Mouse (Mus musculus): ENCODE measurements around the gene Hemgn. TPM values are rescaled to one million over a fixed set of nuclear protein-coding genes. Genes with fewer than 3 reads are reported as not detected.

Gene Hemgn
- polyA plus RNA-seq, 1 experiment from 2014 or later = 0.13 TPM

DNA sequence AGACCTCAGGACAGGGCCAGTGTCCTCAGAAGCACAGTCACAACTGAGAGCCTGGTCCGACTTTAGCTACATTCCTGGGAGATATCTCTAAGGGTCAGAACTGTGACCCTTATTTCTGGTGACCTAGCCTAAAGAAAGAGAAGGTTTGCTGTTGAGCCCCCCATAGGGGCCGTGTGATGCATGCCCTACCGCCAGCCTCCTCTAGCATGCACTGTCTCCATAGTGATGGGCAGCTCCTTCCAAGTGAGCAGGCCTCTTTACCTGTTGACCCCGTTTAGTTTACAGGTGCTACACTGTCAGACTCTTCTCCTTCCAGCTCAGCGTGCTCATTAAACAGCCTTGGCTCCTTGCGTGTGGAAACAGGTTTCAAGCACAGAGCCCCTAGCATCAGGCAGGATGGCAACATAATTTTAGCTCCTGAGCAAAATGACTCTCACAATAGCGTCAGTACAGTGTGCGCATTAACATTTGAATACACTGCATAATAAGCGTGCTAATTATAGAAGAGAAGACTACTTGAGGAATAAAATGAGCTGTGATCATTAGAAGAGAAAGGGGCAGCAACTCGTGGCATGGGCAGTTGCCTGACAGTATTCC lies 15.7 kb upstream of the Hemgn start:
- ATAC-seq = 0 out of 2 replicates have a peak, but pooled peaks have one; percentile 34
- Histone ChIP-seq H3K27ac (ENCODE audit: low read depth, low read length) (no peak overlapping the region), H3K4me2 (ENCODE audit: low read length) (no peak overlapping the region), H3K4me1 (ENCODE audit: control insufficient read depth, insufficient read depth, low read depth, low read length) (peaks cover 4% of the 10 kb centered on the region; the same call in 1 of the 2 replicates), H3K36me3 (ENCODE audit: control insufficient read depth, insufficient read depth, low read length) (no peaks in the 10 kb centered on the region), H3K9ac (ENCODE audit: low read depth, low read length) (no peak overlapping the region), H3K27me3 (replicated peaks; ENCODE audit: control insufficient read depth, insufficient read depth, low read length) (no peaks in the 10 kb centered on the region), H3K4me3 (ENCODE audit: low read length) (no peak overlapping the region), H3K9me3 (ENCODE audit: control insufficient read depth, low read length) (no peaks in the 10 kb centered on the region)
- 34% methylated on average over 10 of the region's 10 CpGs for WGBS

DNA sequence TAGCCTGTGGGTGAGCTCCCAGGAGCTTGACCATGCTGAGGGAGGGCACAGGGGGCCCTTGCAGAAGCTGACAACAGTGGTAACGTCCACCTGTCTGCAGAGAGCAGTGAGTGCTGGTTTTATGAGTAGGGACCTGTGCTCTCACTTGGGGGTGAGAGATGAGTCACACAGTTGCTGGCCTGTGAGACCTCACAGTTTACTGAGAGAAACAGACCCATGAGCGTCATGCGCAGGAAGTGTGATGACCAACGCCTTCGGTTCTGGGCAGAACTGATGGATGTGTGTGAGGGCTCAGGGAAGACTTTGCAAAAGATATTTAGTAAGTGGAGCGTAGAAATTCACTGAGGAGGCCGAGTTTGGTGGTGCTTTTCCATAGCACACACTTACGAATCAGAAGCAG lies 9.3 kb upstream of the Hemgn start:
- WGBS = 87% methylated on average over 8 of the region's 8 CpGs
- Histone ChIP-seq H3K9me3 (ENCODE audit: control insufficient read depth, low read length) (no peaks in the 10 kb centered on the region), H3K27me3 (replicated peaks; ENCODE audit: control insufficient read depth, insufficient read depth, low read length) (no peaks in the 10 kb centered on the region), H3K4me3 (ENCODE audit: low read length) (no peak overlapping the region), H3K4me1 (ENCODE audit: control insufficient read depth, insufficient read depth, low read depth, low read length) (no peaks in the 10 kb centered on the region), H3K4me2 (ENCODE audit: low read length) (no peak overlapping the region), H3K27ac (ENCODE audit: low read depth, low read length) (no peak overlapping the region), H3K9ac (ENCODE audit: low read depth, low read length) (no peak overlapping the region), H3K36me3 (ENCODE audit: control insufficient read depth, insufficient read depth, low read length) (no peaks in the 10 kb centered on the region)
- no peak for ATAC-seq

DNA sequence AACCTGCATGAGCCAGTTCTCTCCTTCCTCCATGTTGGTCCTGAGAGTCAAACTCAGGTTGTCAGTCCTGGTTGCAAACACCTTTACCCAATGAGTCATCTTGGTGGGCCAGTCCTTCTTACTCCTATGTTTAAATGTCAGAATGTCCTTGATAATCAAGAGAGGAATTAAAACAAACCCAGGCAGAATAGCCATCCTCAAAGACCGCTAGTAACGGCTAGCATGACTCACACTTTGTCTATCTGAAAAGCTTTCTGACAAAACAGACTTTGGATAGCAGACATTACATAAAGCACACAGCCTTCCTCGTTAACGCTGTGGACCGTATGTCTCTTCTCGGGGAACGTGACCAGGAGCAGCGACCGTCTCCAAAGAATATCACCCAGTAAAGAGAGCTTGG lies 5.5 kb upstream of the Hemgn start:
- no peak for ATAC-seq
- H3K9ac ChIP-seq (ENCODE audit: low read depth, low read length) = no peak overlapping the region
- H3K9me3 ChIP-seq (ENCODE audit: control insufficient read depth, low read length) = no peaks in the 10 kb centered on the region
- WGBS = 87% methylated on average over 9 of the region's 9 CpGs
- no peak overlapping the region for H3K4me3 ChIP-seq (ENCODE audit: low read length)
- no peak overlapping the region for H3K27ac ChIP-seq (ENCODE audit: low read depth, low read length)
- H3K4me2 ChIP-seq (ENCODE audit: low read length) = no peak overlapping the region
- no peaks in the 10 kb centered on the region for H3K27me3 ChIP-seq (replicated peaks; ENCODE audit: control insufficient read depth, insufficient read depth, low read length)
- no peaks in the 10 kb centered on the region for H3K36me3 ChIP-seq (ENCODE audit: control insufficient read depth, insufficient read depth, low read length)
- H3K4me1 ChIP-seq (ENCODE audit: control insufficient read depth, insufficient read depth, low read depth, low read length) = no peaks in the 10 kb centered on the region

DNA sequence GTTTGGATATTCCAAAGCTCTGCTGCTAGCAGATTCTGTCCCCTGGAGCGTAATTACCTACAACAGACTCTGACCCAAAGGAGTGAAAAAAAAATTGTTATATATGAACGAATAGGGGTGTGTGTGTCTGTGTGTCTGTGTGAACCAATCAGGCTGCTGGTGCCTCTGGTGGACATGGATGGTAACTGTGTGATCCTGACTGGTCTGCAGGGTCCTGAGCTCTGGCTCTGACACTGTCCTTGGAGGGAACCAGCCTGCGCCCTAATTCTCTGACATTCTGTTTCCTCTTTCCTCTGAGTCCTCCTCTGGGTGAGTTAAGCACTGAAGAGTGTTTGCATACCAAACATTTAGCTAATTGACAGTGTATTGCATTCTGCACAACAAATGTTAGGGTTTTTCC lies 4.2 kb upstream of the Hemgn start:
- H3K4me2 ChIP-seq (ENCODE audit: low read length) = no peak overlapping the region
- no peak overlapping the region for H3K9ac ChIP-seq (ENCODE audit: low read depth, low read length)
- 65% methylated on average over 3 of the region's 3 CpGs for WGBS
- no peak for ATAC-seq
- H3K36me3 ChIP-seq (ENCODE audit: control insufficient read depth, insufficient read depth, low read length) = no peaks in the 10 kb centered on the region
- H3K27ac ChIP-seq (ENCODE audit: low read depth, low read length) = no peak overlapping the region
- no peaks in the 10 kb centered on the region for H3K27me3 ChIP-seq (replicated peaks; ENCODE audit: control insufficient read depth, insufficient read depth, low read length)
- no peak overlapping the region for H3K4me3 ChIP-seq (ENCODE audit: low read length)
- H3K4me1 ChIP-seq (ENCODE audit: control insufficient read depth, insufficient read depth, low read depth, low read length) = no peaks in the 10 kb centered on the region
- no peaks in the 10 kb centered on the region for H3K9me3 ChIP-seq (ENCODE audit: control insufficient read depth, low read length)

DNA sequence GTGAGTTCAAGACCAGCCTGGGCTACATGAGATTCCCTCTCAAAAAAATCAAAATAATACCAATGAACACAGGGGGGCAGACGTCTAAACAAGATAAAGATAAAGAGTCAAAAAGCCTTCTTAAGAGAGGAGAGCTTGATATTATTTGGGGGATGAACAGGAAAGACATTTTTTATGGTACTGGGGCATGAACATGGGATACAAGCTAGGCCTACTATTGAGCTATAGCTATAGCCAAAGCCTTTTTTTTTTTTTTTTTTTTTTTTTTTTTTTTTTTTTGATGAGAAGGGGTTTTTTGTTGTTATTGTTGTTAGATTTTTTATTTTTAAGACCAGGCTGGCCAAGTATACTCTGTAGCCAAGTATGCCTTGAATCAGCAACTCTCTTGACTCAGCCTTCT lies 1.2 kb downstream of the Hemgn start:
- no peaks in the 10 kb centered on the region for H3K36me3 ChIP-seq (ENCODE audit: control insufficient read depth, insufficient read depth, low read length)
- no peak overlapping the region for H3K9ac ChIP-seq (ENCODE audit: low read depth, low read length)
- 74% methylated on average over 1 of the region's 1 CpGs for whole genome bisulfite sequencing
- H3K4me3 ChIP-seq (ENCODE audit: low read length) = no peak overlapping the region
- ATAC-seq = no peak
- no peak overlapping the region for H3K4me2 ChIP-seq (ENCODE audit: low read length)
- no peak overlapping the region for H3K27ac ChIP-seq (ENCODE audit: low read depth, low read length)
- H3K9me3 ChIP-seq (ENCODE audit: control insufficient read depth, low read length) = no peaks in the 10 kb centered on the region
- H3K27me3 ChIP-seq (replicated peaks; ENCODE audit: control insufficient read depth, insufficient read depth, low read length) = no peaks in the 10 kb centered on the region
- no peaks in the 10 kb centered on the region for H3K4me1 ChIP-seq (ENCODE audit: control insufficient read depth, insufficient read depth, low read depth, low read length)

DNA sequence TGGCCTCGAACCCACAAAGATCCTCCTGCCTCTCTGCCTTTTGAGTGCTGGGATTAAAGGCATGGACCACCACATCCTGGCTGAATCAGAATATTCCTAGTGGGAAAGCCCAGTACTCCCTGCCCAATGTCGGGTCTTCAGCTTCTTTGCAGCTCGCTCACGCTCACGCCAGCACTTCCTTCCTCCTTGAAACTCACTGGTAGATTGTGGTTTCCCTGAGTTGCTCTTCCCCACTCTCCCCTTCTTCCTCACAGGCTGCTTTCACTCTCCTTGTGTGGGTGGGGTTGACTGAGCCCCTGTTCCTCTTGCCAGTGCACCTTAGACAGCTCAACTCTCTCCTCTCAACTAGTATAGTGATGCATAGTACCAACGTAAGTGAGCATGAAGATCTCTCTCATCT lies 1.8 kb downstream of the Hemgn start:
- Histone ChIP-seq H3K9ac (ENCODE audit: low read depth, low read length) (no peak overlapping the region), H3K4me3 (ENCODE audit: low read length) (no peak overlapping the region)
- 83% methylated on average over 6 of the region's 6 CpGs for WGBS

DNA sequence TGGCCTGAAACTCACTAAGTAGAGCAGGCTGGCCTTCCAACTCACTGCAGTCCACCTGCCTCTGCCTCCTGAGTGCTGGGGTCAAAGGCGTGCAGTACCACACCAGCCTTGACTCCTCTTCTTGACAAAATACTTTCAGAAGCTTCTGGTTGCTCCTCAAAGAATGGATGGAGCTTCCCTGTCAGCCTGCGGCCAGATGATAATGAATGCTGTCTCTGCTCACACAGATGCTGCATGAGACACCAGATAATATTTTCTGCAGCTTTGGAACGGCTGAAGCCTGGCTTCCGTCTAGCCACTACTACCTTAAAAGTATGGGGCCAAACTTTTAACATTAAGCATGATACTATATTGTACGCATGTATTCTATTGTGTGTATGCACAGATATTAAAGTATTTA lies 2.6 kb downstream of the Hemgn start:
- H3K27me3 ChIP-seq (replicated peaks; ENCODE audit: control insufficient read depth, insufficient read depth, low read length) = no peaks in the 10 kb centered on the region

More for the DNA sequence above, 1.8 kb downstream of the Hemgn start:
- Histone ChIP-seq H3K36me3 (ENCODE audit: control insufficient read depth, insufficient read depth, low read length) (no peaks in the 10 kb centered on the region), H3K27ac (ENCODE audit: low read depth, low read length) (no peak overlapping the region), H3K27me3 (replicated peaks; ENCODE audit: control insufficient read depth, insufficient read depth, low read length) (no peaks in the 10 kb centered on the region), H3K9me3 (ENCODE audit: control insufficient read depth, low read length) (no peaks in the 10 kb centered on the region), H3K4me1 (ENCODE audit: control insufficient read depth, insufficient read depth, low read depth, low read length) (no peaks in the 10 kb centered on the region), H3K4me2 (ENCODE audit: low read length) (no peak overlapping the region)
- no peak for ATAC-seq

DNA sequence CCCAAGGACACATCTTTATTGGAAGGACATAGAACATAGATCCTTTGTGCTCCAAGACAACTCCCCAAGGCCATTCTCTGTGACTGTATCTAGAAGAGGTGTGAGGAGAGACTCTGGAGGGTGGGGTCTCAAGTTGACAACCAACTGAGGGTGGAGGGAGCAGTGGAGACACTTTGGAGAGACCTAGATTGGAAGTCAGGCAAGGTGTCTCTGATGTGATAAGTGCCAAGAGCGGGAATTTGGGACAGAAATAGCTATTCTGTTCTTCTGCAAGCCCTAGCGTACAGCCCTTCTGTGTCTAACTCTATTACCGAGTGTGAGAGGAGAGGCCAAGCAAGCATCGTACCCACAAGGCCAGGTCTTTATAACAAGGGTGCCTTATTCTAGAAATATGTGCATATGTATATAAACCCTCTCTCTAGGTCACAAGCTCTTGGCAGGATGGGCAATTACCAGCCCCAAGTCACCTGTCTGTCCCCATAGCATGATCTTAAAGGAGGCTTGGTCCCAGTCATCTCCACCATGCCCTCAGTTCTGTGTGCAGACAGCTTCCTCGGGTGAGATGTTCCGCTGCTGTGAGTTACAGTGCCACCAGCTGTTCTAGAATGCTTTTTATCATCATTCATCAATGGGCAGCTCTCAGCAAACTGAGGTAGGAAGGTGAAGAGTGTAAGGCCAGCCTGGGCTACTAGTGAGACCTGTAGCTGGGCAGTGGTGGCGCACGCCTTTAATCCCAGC lies 6.2 kb downstream of the Hemgn start:
- H3K27ac ChIP-seq (ENCODE audit: low read depth, low read length) = no peak overlapping the region
- H3K36me3 ChIP-seq (ENCODE audit: control insufficient read depth, insufficient read depth, low read length) = no peaks in the 10 kb centered on the region

More for the DNA sequence above, 2.6 kb downstream of the Hemgn start:
- no peak overlapping the region for H3K9ac ChIP-seq (ENCODE audit: low read depth, low read length)
- no peak overlapping the region for H3K4me2 ChIP-seq (ENCODE audit: low read length)
- 89% methylated on average over 5 of the region's 5 CpGs for WGBS
- no peaks in the 10 kb centered on the region for H3K36me3 ChIP-seq (ENCODE audit: control insufficient read depth, insufficient read depth, low read length)
- no peak for ATAC-seq
- no peaks in the 10 kb centered on the region for H3K9me3 ChIP-seq (ENCODE audit: control insufficient read depth, low read length)
- no peak overlapping the region for H3K27ac ChIP-seq (ENCODE audit: low read depth, low read length)
- H3K4me1 ChIP-seq (ENCODE audit: control insufficient read depth, insufficient read depth, low read depth, low read length) = no peaks in the 10 kb centered on the region
- H3K4me3 ChIP-seq (ENCODE audit: low read length) = no peak overlapping the region

DNA sequence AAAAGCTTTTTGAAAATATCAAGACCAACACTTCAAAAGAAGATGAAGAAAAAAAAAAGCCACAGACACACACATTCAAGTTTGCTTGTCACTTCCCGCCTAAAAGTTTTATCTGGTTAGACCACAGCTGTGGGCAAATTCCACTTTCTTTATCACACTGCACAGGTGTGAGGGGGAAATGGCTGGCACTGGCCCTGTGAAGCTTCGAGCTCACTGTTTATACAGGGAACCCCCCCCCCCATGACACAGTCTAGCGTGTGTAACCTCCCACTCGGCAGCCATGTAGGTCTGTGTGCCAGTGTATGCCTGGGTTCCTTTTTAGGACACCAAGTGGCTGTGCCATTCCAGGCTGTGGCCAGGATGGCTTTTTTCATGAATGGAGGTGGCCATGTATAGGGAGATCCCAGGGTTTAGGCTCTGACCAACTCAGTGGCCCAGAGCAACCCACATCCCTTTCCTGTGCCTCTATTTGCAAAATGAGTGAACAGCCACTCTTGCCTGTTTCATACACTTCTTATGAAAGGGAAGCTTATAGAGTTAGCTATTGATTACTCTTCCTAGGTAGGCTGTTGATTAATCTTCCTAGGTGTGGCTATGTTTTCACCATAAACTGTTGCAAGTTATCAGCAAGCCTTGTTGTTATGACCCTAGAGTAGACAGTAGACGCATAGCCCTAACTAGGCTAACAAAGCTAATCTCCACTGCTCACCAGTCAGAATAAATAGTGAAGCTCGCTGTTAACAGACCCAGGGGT lies 9.1 kb downstream of the Hemgn start:
- Histone ChIP-seq H3K4me2 (ENCODE audit: low read length) (no peak overlapping the region), H3K27me3 (replicated peaks; ENCODE audit: control insufficient read depth, insufficient read depth, low read length) (no peaks in the 10 kb centered on the region), H3K9me3 (ENCODE audit: control insufficient read depth, low read length) (no peaks in the 10 kb centered on the region), H3K4me1 (ENCODE audit: control insufficient read depth, insufficient read depth, low read depth, low read length) (no peaks in the 10 kb centered on the region), H3K9ac (ENCODE audit: low read depth, low read length) (no peak overlapping the region), H3K4me3 (ENCODE audit: low read length) (no peak overlapping the region), H3K36me3 (ENCODE audit: control insufficient read depth, insufficient read depth, low read length) (no peaks in the 10 kb centered on the region), H3K27ac (ENCODE audit: low read depth, low read length) (no peak overlapping the region)
- ATAC-seq = no peak
- WGBS = 82% methylated on average over 6 of the region's 6 CpGs

More for the DNA sequence above, 6.2 kb downstream of the Hemgn start:
- 88% methylated on average over 8 of the region's 8 CpGs for WGBS
- no peak overlapping the region for H3K9ac ChIP-seq (ENCODE audit: low read depth, low read length)
- no peak overlapping the region for H3K4me3 ChIP-seq (ENCODE audit: low read length)
- ATAC-seq = no peak
- no peaks in the 10 kb centered on the region for H3K9me3 ChIP-seq (ENCODE audit: control insufficient read depth, low read length)
- no peak overlapping the region for H3K4me2 ChIP-seq (ENCODE audit: low read length)
- H3K4me1 ChIP-seq (ENCODE audit: control insufficient read depth, insufficient read depth, low read depth, low read length) = no peaks in the 10 kb centered on the region
- H3K27me3 ChIP-seq (replicated peaks; ENCODE audit: control insufficient read depth, insufficient read depth, low read length) = no peaks in the 10 kb centered on the region

All from hindbrain, embryonic 16.5 days (tissue).